Mouse (Mus musculus) lung, postnatal 10 days (tissue): ENCODE measurements around the gene Pmm1.
"Not testable (repeated sequence)": the region's sequence is repeated elsewhere in the genome, so short reads cannot be mapped to it uniquely, and the experiment has no call there.

Experiments
- DNase-seq: peaks from one replicate; pipeline ENCODE4 v3.0.0; 2021

The Pmm1 gene

DNA sequence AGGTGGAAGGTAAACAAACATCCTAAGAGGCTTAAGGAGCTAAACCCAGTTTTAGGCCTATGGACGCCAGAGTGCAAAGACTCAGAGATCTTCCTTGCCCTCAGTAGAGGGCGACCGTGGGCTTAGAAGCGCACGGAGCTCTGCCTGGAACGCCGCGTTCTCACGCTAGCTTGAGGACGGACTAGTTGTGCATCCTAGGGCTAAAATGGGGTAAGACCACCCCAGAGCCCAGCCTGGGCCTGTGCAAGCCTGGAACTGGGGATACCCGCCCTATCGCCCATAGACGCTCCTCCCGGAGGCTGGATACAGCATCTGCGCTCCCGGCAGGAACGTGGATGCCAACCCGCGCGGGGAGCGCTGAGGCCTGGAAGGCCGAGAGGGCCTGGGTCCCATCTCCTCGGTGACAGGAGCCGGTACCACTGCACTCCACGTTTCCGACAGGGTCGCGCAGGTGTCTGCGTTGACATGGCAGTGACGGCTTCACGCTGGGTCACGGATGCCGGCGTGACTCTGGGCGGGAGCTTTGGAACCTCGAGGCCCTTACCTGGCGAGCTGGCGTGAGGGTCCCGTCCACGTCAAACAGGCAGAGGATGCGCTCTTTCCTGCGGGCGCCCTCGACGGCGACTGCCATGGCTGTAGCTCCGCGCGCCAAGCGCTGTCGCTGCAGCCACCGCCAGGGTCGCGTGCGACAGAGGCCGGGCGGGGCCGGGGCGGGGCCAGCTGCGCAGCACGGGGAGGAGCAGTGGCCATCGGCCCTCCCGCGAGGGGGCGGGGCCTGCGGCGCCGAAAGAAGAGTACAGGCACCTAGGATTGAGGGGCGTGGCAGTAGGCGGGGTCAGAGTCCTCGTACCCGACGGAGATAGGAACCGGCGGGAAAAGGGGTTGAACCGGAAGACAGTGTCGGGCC, at the start of gene Pmm1:
TSS of gene Pmm1 (minus strand) at position 760 of the 907 bp plus-strand sequence.
- peak; percentile 100 for DNase-seq

GRCm38 (mm10) chr15:82004257-82004656, 43.5 kb upstream of the Pmm1 start:
- DNase-seq, result no peak

GRCm38 (mm10) chr15:81993992-81994391, 33.3 kb upstream of the Pmm1 start:
- no peak for DNase-seq

DNA sequence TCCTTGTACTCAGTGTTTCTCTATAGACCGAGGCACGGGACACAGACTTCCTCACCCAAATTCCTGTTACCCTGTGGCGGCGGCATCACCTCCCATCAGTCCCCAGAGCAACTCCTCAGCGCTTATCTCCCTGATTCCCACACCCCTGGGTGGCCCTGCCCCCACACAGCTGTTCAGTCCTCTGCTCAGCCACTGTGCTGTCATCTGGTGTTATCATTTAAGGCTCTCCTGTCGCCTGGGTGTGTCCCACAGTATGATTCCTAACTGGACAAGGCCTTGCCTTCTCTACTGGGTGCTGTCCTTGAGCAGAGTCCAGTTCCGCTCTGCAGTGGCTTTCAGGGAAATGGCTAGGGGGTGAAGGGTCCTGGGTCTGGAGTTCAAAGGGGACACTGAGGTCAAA, 29.8 kb upstream of the Pmm1 start:
- DNase-seq, result peak; percentile 12

DNA sequence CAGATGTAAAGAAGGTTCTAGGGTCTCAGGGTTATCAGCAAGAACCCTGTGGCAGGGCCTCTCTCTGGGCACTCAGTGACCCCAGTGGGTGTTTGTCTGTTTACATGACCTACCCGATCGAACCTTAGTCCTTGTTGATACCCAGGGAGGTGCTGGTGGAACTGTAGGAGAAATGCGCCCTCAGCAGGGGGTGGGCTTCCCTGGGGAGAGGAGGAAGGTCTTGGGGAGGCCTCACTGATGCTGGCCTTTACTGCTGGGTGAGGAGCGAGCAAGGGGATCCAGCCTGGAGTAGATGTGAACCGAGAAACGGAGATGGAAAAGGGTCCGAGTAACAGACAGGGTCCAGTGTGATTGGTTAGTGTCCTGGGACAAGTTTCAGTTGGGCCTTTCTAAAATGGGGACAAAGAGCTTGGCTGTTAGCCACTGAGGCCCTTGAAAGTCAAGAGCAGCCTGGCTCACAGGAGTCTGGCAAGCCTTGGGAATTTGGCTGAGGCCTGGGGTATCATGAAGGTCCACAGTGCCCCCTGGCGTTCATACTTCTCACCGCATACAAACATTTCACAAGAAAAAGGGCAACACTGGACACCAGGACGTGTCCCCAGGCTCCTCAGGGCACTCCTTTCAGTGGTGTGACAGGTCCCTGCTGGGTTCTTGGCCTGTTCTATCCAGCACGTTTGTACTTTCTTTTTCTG, 28.8 kb upstream of the Pmm1 start:
- DNase-seq, result peak; percentile 95

- DNase-seq, result no peak
These were observed 26.9 kb upstream of the Pmm1 start, which contains the start of gene Xrcc6 for GRCm38 (mm10) chr15:81987646-81988045. Xrcc6 (plus strand) TSS chr15:81987835.

DNA sequence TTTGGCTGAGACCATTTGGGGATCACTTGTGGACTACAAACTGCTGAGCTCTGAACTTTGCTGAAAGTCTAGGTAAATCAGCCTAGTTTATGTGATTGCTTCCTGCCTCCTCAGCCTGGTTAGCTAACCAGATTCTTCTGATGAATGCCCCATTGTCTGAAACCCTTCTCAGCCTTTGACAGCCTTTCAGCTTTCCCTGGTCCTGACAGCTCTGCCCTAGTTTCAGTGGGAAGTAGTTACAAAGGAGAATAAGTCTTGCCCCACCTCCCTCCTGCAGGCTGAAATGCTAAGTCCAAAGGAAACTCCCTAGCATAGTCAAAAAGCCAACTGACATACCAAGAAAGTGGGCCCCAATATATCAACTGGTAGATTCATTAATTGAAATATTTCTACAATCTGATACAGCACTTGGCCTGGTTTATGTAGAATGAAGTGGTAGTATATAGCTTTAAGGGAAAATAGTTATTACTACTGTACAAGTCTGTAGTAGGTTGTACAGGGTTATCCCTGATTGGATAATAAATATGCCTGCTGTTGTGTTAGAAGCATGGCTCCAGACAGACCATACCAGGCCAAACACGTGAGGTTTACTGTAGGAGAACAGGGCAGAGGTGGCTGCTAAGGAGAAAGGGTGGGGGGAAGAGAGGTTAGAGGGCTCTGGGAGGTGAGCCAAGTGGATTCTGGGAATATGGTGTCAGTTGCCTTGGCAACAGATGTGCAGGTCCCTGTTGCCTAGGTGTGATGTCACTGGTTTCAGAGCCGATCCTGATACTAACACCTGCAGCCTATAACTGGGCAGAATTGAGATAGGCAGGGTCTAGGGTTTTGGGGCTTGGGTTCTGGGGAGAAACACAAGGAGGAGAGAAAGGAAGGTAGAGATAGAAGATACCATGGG, 24.8 kb upstream of the Pmm1 start:
- DNase-seq, result no peak

DNA sequence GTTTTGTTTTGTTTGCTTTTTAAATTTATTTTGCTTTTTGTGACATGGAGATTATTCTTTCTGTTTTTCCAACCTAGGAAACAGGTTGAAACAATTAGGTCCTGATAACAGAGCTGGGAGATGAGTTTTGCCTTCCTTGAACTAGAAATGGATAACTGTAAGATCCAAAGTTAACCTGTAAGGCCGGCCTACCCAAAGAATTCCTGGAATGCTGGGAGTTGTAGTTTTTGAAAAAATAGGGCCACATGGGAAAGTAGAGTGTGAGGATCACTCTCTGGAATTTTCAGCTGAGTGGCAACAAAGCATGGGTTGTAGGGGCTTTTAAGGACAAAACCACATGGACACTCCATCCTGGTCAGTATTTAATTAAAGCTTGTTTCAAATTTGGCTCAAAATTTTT, 21.4 kb upstream of the Pmm1 start:
- no peak for DNase-seq

GRCm38 (mm10) chr15:81980321-81980720, 19.6 kb upstream of the Pmm1 start, which contains the start of gene 1700029P11Rik:
1700029P11Rik (plus strand) TSS chr15:81980540.
- no peak for DNase-seq

- not testable (repeated sequence) for DNase-seq
These were observed 14.4 kb upstream of the Pmm1 start for GRCm38 (mm10) chr15:81975156-81975555.

DNA sequence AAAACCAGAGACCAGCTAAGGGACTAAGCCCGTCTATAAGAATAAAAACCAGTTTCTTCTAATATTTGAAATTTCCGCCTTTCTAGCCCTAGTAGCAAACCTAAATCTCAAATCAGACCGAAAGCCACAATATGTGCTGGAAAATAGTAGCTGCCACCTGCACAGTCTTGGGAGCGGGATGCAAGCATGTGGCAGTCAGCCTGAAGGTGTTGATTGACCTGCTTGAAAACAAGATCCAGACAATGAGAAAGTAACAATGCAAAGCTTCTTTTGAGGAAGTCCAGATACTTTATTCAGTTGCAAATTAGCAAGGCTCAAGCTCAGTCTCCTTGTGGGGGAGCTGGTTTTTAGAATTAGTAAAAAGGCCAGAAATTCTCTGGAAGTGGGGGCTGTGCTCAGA, 9.8 kb upstream of the Pmm1 start:
- DNase-seq, result not testable (repeated sequence)

DNA sequence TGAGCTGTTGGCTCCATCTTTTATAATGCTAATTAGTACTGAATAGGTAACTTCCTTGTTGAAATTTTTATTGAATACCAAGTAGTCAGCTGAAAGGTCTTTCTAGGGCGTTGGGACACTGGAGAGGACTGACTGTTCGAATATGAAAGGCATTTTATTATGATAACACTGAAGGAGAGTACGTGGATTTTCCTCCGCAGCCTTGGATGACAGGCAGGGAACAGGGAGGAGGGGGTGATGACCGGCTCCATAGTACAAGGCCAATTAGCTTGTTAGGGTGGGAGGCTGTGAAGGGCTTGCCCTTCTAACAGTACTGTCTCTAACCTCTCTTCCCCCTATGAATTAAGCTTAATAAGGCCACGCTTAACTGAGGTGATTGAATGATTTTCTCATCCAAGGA, 8.9 kb upstream of the Pmm1 start:
- not testable (repeated sequence) for DNase-seq

- no peak for DNase-seq
These were observed 8.4 kb upstream of the Pmm1 start for GRCm38 (mm10) chr15:81969173-81969572.

DNA sequence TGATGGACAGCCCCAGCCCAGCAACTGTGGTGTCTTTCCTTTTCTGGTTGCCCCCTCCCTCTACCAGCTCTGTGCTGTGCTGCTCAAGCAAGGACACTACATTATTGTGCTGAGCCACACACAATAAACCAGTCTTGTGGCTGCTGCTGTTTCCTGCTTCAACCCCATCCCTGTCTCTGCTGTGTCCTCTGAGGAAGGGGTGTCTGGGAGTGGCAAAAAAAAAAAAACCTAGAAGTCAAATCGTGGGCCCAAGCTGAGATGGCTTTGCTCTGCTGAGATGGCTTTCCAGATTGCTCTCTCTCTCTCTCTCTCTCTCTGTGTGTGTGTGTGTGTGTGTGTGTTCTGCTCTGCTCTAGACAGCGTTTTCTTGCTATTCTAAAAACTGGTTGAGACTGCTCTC, 7.7 kb upstream of the Pmm1 start:
- DNase-seq, result no peak

- no peak for DNase-seq
These were observed 7.1 kb upstream of the Pmm1 start for GRCm38 (mm10) chr15:81967821-81968220.

DNA sequence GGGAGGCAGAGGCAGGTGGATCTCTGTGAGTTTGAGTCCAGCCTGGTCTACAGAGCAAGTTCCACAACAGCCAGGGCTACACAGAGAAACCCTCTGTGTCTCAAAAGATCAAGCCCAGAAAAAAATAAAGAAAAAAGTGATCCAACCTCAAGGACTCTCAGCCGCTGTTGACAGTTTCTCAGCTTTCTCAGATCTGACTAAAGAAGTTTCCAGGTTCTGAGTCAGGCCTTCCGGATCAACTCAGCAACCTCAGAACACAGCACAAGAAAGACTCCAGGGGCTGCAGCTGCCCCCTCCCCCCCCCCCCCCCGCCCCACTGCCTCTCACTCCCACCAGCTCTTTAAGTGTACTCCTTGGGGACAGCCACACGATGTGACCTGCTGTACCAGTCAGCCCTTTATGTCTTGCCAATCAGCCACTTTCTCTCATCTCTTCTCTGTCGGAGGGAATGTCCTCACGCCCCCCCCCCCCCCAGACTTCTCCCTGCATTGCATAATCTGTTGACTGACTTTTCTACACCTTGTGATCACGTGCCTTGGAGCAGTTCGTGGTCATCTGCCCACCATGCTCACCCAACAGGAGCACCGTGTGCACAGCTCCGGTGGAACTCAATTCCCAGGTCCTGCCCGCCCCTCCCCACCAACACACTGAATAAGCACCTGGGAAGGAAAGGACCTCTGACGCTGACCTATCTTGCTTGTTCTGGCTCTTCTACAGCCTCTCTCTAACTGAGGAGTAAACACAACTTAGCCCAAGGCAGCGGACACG, 5.5 kb upstream of the Pmm1 start:
- no peak for DNase-seq

GRCm38 (mm10) chr15:81964980-81965545, 4.3 kb upstream of the Pmm1 start:
- no peak for DNase-seq

DNA sequence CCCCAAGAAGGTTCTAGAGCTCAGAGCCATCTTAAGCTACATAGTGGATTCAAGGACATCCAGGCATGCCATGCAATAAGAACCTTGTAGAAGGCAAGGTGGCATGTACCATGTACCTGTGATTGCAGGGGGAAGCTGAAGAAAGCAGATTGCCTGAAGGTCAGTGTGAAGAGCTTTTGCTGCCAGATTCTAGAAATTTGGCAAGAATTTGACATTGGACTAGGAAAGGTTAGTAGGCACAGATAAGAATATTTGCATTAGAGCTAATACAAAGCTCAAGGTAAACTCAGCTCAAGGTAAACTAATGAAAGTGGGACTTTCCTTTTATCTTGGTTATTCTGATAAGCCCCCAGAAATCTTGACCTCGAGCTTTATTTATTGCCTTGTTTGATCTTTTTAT, 3.5 kb upstream of the Pmm1 start:
- no peak for DNase-seq

DNA sequence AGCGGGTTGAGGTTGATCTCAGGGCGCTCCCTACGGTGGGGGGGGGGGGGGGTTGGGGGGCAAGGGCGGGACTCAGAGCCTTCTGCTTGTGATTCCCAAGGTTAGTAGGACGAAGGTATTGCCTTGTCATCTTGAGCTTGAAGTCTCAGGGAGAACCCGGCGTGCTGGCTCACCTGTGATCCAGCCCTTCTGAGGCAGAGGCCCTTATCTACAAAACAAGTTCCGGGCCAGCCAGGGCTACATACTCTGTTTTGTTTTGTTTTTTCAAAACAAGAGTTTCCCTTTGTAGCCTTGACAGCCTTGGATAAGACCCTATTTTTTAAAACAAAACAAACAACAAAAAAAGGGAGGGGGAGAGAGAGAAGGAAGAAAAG, 335 bp upstream of the Pmm1 start:
- DNase-seq, result no peak

GRCm38 (mm10) chr15:81958906-81959305, 1.8 kb downstream of the Pmm1 start:
- no peak for DNase-seq

GRCm38 (mm10) chr15:81957598-81957997, 3.1 kb downstream of the Pmm1 start:
- DNase-seq, result no peak

DNA sequence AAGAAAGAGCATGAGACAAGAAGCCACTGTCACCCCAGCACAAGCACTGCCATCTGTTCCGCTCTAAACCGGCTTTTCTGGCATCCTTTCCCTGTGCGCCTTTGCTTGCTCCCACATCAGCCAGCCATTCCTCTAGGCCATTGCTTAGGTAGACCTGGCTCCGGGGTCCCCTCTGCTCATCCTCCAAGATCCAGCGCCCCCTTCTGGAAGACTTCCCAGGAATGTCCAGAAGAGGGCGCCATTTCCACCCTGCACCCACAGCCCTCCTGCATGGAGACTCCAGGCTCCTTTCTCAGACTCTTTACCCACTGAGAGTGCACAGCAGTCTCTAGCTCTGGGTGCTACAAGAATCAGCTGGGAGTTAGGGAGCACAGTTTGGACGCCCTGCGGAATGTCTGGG, 4.3 kb downstream of the Pmm1 start:
- peak; percentile 68 for DNase-seq
